In genomic region chr10:18680661-18681384, GRCm38 (mm10) we compare ENCODE assay signal across 19 mouse cellular contexts.
A peak's percentile ranks its signal among the peaks of the same experiment; 100 is the strongest.
DNase-seq lines count a peak whose midpoint lies in the region; ATAC-seq and TF ChIP-seq lines count a peak whose summit lies in the region.
"Had no signal": no experiment of that assay in that cellular context is flagged by ENCODE, and none has a peak within 500 bp of the region (broad histone marks: within the 10 kb centered on the region; RNA-seq: fewer than 3 reads in every experiment).

No protein-coding gene starts in this region.

- no peak overlapping the region for H3K9ac ChIP-seq in intestine, embryonic 15.5 days
- no peak overlapping the region for H3K9ac ChIP-seq in kidney, embryonic 16.5 days (replicated peaks; ENCODE audit: low read length)
- no peak overlapping the region; the same call in 1 of the 2 replicates for H3K9ac ChIP-seq in liver, postnatal 0 days (replicated peaks)
- H3K9ac ChIP-seq: embryonic facial prominence, embryonic 15.5 days; neural tube, embryonic 12.5 days had no signal

- H3K27me3 ChIP-seq in intestine, embryonic 15.5 days (replicated peaks), result no peaks in the 10 kb centered on the region
- H3K27me3 ChIP-seq in kidney, embryonic 16.5 days (ENCODE audit: insufficient read depth, low read length), result no peaks in the 10 kb centered on the region
- no peaks in the 10 kb centered on the region for H3K27me3 ChIP-seq in liver, postnatal 0 days (ENCODE audit: insufficient read depth, low read length)
- no peaks in the 10 kb centered on the region for H3K27me3 ChIP-seq in forebrain, embryonic 10.5 days (ENCODE audit: poor library complexity, severe bottlenecking)
- H3K27me3 ChIP-seq: CH12.LX; embryonic facial prominence, embryonic 15.5 days; neural tube, embryonic 12.5 days had no signal

- 54% methylated on average over 3 of the region's 3 CpGs for WGBS in intestine, embryonic 15.5 days
- WGBS in kidney, embryonic 16.5 days, result 41% methylated on average over 3 of the region's 3 CpGs
- WGBS in liver, postnatal 0 days (ENCODE audit: insufficient replicate concordance), result 42% methylated on average over 3 of the region's 3 CpGs
- WGBS in forebrain, embryonic 10.5 days, result 87% methylated on average over 3 of the region's 3 CpGs

- no peaks in the 10 kb centered on the region for H3K4me1 ChIP-seq in intestine, embryonic 15.5 days (replicated peaks)
- peaks cover 16% of the 10 kb centered on the region; the same call in 1 of the 2 replicates for H3K4me1 ChIP-seq in kidney, embryonic 16.5 days (ENCODE audit: insufficient read depth, low read length)
- peaks cover 5% of the 10 kb centered on the region for H3K4me1 ChIP-seq in liver, postnatal 0 days (ENCODE audit: insufficient read depth)
- H3K4me1 ChIP-seq in forebrain, embryonic 10.5 days, result no peaks in the 10 kb centered on the region
- H3K4me1 ChIP-seq: embryonic facial prominence, embryonic 15.5 days; heart, embryonic 10.5 days; neural tube, embryonic 12.5 days had no signal

- peak overlapping the region; percentile 42 for H3K27ac ChIP-seq in intestine, embryonic 15.5 days
- peak overlapping the region; percentile 89 for H3K27ac ChIP-seq in kidney, embryonic 16.5 days (ENCODE audit: low read length)
- no peak overlapping the region for H3K27ac ChIP-seq in liver, postnatal 0 days (ENCODE audit: low read depth)
- no peak overlapping the region for H3K27ac ChIP-seq in forebrain, embryonic 10.5 days
- H3K27ac ChIP-seq: embryonic facial prominence, embryonic 15.5 days; heart, embryonic 10.5 days; neural tube, embryonic 12.5 days had no signal

- no peak overlapping the region for H3K4me3 ChIP-seq in intestine, embryonic 15.5 days (replicated peaks)
- no peak overlapping the region for H3K4me3 ChIP-seq in kidney, embryonic 16.5 days (ENCODE audit: low read length)
- no peak overlapping the region for H3K4me3 ChIP-seq in liver, postnatal 0 days (ENCODE audit: low read depth, low read length)
- no peak overlapping the region for H3K4me3 ChIP-seq in forebrain, embryonic 10.5 days
- H3K4me3 ChIP-seq: embryonic facial prominence, embryonic 15.5 days; heart, embryonic 10.5 days; neural tube, embryonic 12.5 days had no signal

- no peaks in the 10 kb centered on the region for H3K36me3 ChIP-seq in intestine, embryonic 15.5 days
- H3K36me3 ChIP-seq in kidney, embryonic 16.5 days (ENCODE audit: insufficient read depth, low read length), result no peaks in the 10 kb centered on the region
- H3K36me3 ChIP-seq in liver, postnatal 0 days (replicated peaks; ENCODE audit: insufficient read depth, low read length), result no peaks in the 10 kb centered on the region
- H3K36me3 ChIP-seq in forebrain, embryonic 10.5 days (replicated peaks), result no peaks in the 10 kb centered on the region
- H3K36me3 ChIP-seq: embryonic facial prominence, embryonic 15.5 days; heart, embryonic 10.5 days; neural tube, embryonic 12.5 days had no signal

- TF ChIP-seq EP300 in liver, postnatal 0 days (IDR thresholded peaks at IDR 0.05; ENCODE audit: low read depth), result no peak

- no peak for DNase-seq in frontal cortex, adult 2 months (ENCODE audit: extremely low spot score in 1 of 2, low spot score in 1 of 2)
- no peak for DNase-seq in liver, postnatal 0 days
- no peak for DNase-seq in gastrocnemius, postnatal 10 days
- DNase-seq in retina, embryonic 14.5 days (ENCODE audit: low spot score), result no peak
- DNase-seq in forebrain, embryonic 10.5 days (ENCODE audit: extremely low spot score, low spot score), result no peak
- DNase-seq: cerebellum, adult 11-12 months; gastrocnemius, postnatal 14 days; heart, postnatal 36 days; lung, adult 18-20 months; right cerebral cortex, adult 18-20 months; thymus, postnatal 36 days had no signal

- TF ChIP-seq CTCF in liver, postnatal 0 days (IDR thresholded peaks at IDR 0.05; ENCODE audit: low read depth), result no peak

- no peaks in the 10 kb centered on the region for H3K9me3 ChIP-seq in intestine, embryonic 15.5 days
- no peaks in the 10 kb centered on the region for H3K9me3 ChIP-seq in kidney, embryonic 16.5 days (ENCODE audit: low read length)
- H3K9me3 ChIP-seq in liver, postnatal 0 days (ENCODE audit: low read length), result no peaks in the 10 kb centered on the region
- H3K9me3 ChIP-seq in forebrain, embryonic 10.5 days, result no peaks in the 10 kb centered on the region
- H3K9me3 ChIP-seq: embryonic facial prominence, embryonic 15.5 days; heart, embryonic 10.5 days; neural tube, embryonic 12.5 days had no signal

- H3K4me2 ChIP-seq in intestine, embryonic 15.5 days (replicated peaks), result 0 out of 2 replicates have a peak overlapping the region, but pooled peaks have one; percentile 20
- H3K4me2 ChIP-seq in kidney, embryonic 16.5 days (replicated peaks; ENCODE audit: low read depth, low read length), result no peak overlapping the region
- peak overlapping the region; percentile 40 for H3K4me2 ChIP-seq in liver, postnatal 0 days (ENCODE audit: low read depth, low read length)
- H3K4me2 ChIP-seq: embryonic facial prominence, embryonic 15.5 days; neural tube, embryonic 12.5 days had no signal

- peak; percentile 29 for ATAC-seq in frontal cortex, adult (ENCODE audit: low TSS enrichment)
- ATAC-seq in intestine, embryonic 15.5 days, result peak; percentile 89
- peak; percentile 90 for ATAC-seq in kidney, embryonic 16.5 days (ENCODE audit: low FRiP score, low TSS enrichment)
- no peak for ATAC-seq in liver, postnatal 0 days
- ATAC-seq: forebrain, embryonic 14.5 days had no signal

Comparison
In these comparisons a context has a peak if more than half of its experiments do, and no peak if none do; other contexts are left out.
1. H3K27ac ChIP-seq: peak in intestine, embryonic 15.5 days (single experiment) and kidney, embryonic 16.5 days (single experiment); none in liver, postnatal 0 days (single experiment) and forebrain, embryonic 10.5 days (single experiment).